Mouse (Mus musculus): ENCODE measurements around the gene Pkd1l2. TPM values are rescaled to one million over a fixed set of nuclear protein-coding genes. Genes with fewer than 3 reads are reported as not detected.

The Pkd1l2 gene
- polyA plus RNA-seq, 1 experiment from 2014 or later: not detected

DNA sequence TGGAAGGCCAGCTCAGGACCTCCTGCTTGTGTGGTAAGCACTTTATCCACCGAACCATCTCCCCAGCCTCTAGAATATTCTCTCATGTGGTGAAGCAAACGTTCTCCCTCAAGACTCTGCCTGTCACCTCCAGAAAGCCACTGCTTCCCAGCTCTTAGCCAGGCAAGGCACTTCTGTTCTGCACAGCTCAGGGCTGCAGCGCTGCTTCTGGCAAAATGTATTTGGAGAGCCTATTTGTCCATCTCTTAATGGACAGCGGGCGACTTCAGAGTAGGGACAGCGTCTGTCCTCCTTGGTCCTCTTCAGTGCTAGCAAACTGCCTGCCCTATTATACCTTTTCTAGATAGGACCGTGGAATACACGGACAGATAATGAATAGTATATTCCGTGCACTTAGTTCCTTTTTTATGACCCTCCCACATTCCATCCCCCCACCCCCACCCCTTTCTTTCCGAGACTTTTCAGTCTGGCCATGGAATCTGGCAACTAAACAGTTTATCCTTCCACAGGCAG lies 14.9 kb upstream of the Pkd1l2 start:
- peaks cover 21% of the 10 kb centered on the region for H3K4me1 ChIP-seq (replicated peaks; ENCODE audit: control insufficient read depth, insufficient read depth, low read length)
- no peak for DNase-seq (ENCODE audit: low spot score)
- WGBS: 39% methylated on average over 10 of the region's 10 CpGs
- H3K36me3 ChIP-seq (ENCODE audit: control insufficient read depth, insufficient read depth, low read length): no peaks in the 10 kb centered on the region
- no peak overlapping the region for H3K9ac ChIP-seq (ENCODE audit: low read length)
- H3K9me3 ChIP-seq (ENCODE audit: control insufficient read depth, low read length): peaks cover 7% of the 10 kb centered on the region; the same call in 1 of the 2 replicates
- H3K4me3 ChIP-seq (ENCODE audit: low read depth, low read length): no peak overlapping the region
- peak; percentile 15; the same call in 1 of the 2 replicates for ATAC-seq (replicated peaks; ENCODE audit: low FRiP score, low TSS enrichment, low read depth)
- H3K27me3 ChIP-seq (replicated peaks; ENCODE audit: control insufficient read depth, insufficient read depth, low read length): no peaks in the 10 kb centered on the region
- peak overlapping the region; percentile 32 for H3K4me2 ChIP-seq (ENCODE audit: low read length)
- peak overlapping the region; percentile 52 for H3K27ac ChIP-seq (ENCODE audit: low read depth)

DNA sequence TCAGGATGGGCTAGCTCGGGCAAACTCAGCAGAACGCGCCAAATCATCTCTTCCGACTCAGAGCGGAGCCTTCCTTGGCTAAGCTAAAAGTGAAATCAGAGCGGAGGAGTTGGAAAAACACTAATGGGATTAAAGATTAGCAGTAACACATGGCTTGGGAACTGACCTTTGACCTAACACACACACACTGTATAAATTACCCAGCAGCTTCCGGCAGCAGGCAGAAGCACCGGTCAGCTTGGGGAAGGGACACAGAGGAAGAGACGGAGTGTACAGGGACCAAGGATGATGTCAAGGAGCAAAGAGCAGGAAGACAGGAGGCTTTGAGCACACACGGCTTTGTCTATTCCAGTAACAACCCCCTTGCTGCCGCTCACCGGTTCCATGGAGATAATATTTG lies 13.4 kb upstream of the Pkd1l2 start, which contains the start of gene Bco1:
Gene Bco1 (plus strand): TSS at position 208 of the 400 bp plus-strand sequence.
- Histone ChIP-seq H3K27ac (ENCODE audit: low read depth) (no peak within 1 kb of the TSS), H3K9ac (ENCODE audit: low read length) (no peak within 1 kb of the TSS), H3K4me3 (ENCODE audit: low read depth, low read length) (no peak within 1 kb of the TSS), H3K36me3 (ENCODE audit: control insufficient read depth, insufficient read depth, low read length) (no peaks in the 10 kb centered on the region), H3K27me3 (replicated peaks; ENCODE audit: control insufficient read depth, insufficient read depth, low read length) (no peaks in the 10 kb centered on the region), H3K4me2 (ENCODE audit: low read length) (no peak within 1 kb of the TSS), H3K9me3 (ENCODE audit: control insufficient read depth, low read length) (peaks cover 7% of the 10 kb centered on the region; the same call in 1 of the 2 replicates), H3K4me1 (replicated peaks; ENCODE audit: control insufficient read depth, insufficient read depth, low read length) (peaks cover 21% of the 10 kb centered on the region)
- DNase-seq (ENCODE audit: low spot score) (no peak), ATAC-seq (replicated peaks; ENCODE audit: low FRiP score, low TSS enrichment, low read depth) (0 out of 2 replicates have a peak, but pooled peaks have one; percentile 26)
- 46% methylated on average over 12 of the region's 12 CpGs for WGBS

DNA sequence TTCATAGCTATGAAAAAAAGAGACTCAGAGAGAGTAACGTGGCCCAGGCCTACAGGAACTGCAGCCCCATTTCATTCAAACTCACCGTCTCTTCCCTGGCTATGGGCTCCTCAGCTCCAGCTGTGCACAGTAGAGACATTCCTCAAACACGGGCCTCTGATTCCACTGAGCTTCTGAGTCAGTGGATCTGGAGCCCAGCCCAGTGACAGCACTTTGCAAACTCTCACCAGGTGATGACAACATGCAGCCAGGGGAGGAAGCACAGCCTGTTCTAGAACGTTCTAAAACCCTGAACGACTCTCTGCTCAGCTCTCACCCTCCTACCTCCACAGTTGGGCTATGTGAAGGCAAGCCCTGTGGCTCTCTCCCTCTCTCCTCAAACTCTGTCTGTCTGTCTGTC lies 11.8 kb upstream of the Pkd1l2 start:
- Histone ChIP-seq H3K27me3 (replicated peaks; ENCODE audit: control insufficient read depth, insufficient read depth, low read length) (no peaks in the 10 kb centered on the region), H3K9ac (ENCODE audit: low read length) (no peak overlapping the region), H3K4me1 (replicated peaks; ENCODE audit: control insufficient read depth, insufficient read depth, low read length) (peaks cover 21% of the 10 kb centered on the region), H3K4me3 (ENCODE audit: low read depth, low read length) (no peak overlapping the region), H3K36me3 (ENCODE audit: control insufficient read depth, insufficient read depth, low read length) (no peaks in the 10 kb centered on the region), H3K27ac (ENCODE audit: low read depth) (no peak overlapping the region), H3K4me2 (ENCODE audit: low read length) (no peak overlapping the region), H3K9me3 (ENCODE audit: control insufficient read depth, low read length) (0 out of 2 replicates have a peak, but pooled peaks cover under 1% of the 10 kb centered on the region)
- WGBS: 39% methylated on average over 5 of the region's 5 CpGs
- DNase-seq (ENCODE audit: low spot score) (no peak), ATAC-seq (replicated peaks; ENCODE audit: low FRiP score, low TSS enrichment, low read depth) (no peak)

DNA sequence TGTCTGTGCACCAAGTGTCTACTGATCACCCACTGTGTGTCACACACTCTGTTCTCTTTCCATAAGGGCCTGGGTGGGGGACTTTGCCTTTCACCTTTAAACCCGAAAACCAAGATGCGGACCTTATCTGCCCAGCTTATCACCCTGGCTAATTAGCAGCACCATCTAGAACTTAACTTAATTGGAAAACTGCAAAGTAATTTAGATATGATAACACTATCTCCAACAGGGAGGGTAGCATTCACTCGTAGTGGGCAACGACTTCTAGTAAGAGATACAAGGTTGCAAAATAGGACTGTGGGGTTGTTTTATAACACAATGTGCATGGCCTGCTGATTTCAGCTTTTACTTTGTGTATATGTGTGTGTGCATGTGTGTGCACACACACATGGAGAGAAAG lies 7.6 kb upstream of the Pkd1l2 start:
- ATAC-seq (replicated peaks; ENCODE audit: low FRiP score, low TSS enrichment, low read depth) (no peak), DNase-seq (ENCODE audit: low spot score) (no peak)
- Histone ChIP-seq H3K27ac (ENCODE audit: low read depth) (no peak overlapping the region), H3K9ac (ENCODE audit: low read length) (no peak overlapping the region), H3K4me3 (ENCODE audit: low read depth, low read length) (no peak overlapping the region), H3K4me2 (ENCODE audit: low read length) (no peak overlapping the region), H3K4me1 (replicated peaks; ENCODE audit: control insufficient read depth, insufficient read depth, low read length) (0 out of 2 replicates have a peak, but pooled peaks cover 3% of the 10 kb centered on the region), H3K9me3 (ENCODE audit: control insufficient read depth, low read length) (no peaks in the 10 kb centered on the region), H3K27me3 (replicated peaks; ENCODE audit: control insufficient read depth, insufficient read depth, low read length) (no peaks in the 10 kb centered on the region), H3K36me3 (ENCODE audit: control insufficient read depth, insufficient read depth, low read length) (no peaks in the 10 kb centered on the region)
- 84% methylated on average over 4 of the region's 4 CpGs for WGBS

DNA sequence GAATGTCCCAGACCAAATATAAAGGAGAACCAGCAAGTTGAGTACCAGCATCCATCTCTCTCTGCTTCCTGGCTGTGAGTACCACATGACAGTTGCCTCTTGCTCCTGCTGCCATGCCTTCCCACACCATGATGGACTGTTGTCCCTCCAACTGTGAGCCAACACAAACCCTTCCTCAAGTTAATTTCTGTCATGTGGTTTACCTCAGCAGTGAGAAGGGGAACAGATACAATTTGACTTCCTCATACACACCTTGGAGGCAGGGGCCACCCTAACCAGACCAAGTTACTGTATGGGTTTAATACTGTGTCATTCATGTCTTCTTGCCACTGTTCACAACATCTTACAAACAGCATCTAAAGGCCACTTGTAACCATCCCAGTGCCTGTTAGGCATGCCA lies 4.8 kb upstream of the Pkd1l2 start:
- ATAC-seq (replicated peaks; ENCODE audit: low FRiP score, low TSS enrichment, low read depth): no peak
- Histone ChIP-seq H3K9me3 (ENCODE audit: control insufficient read depth, low read length) (no peaks in the 10 kb centered on the region), H3K27ac (ENCODE audit: low read depth) (no peak overlapping the region), H3K4me2 (ENCODE audit: low read length) (no peak overlapping the region), H3K4me3 (ENCODE audit: low read depth, low read length) (no peak overlapping the region), H3K36me3 (ENCODE audit: control insufficient read depth, insufficient read depth, low read length) (no peaks in the 10 kb centered on the region), H3K27me3 (replicated peaks; ENCODE audit: control insufficient read depth, insufficient read depth, low read length) (no peaks in the 10 kb centered on the region), H3K4me1 (replicated peaks; ENCODE audit: control insufficient read depth, insufficient read depth, low read length) (0 out of 2 replicates have a peak, but pooled peaks cover 5% of the 10 kb centered on the region), H3K9ac (ENCODE audit: low read length) (no peak overlapping the region)
- no peak for DNase-seq (ENCODE audit: low spot score)

DNA sequence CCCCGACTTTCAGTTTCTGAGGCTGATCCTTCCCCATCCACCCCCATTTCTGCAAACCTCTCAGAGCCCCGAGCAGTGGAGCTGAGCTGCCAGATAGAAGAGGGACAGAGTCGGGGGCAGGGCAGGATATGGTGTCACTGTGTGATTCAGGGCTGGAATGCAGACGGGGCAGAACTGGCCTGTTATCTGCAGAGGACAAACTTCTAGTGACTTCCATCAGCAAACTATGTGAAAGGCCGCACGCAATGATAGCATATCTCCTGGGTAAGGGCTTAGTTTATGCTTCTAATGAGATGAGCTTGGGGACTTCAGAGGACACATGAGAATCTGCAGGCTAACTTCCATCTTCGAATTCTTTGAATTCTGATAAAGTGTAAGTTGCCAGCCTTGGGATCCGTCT lies 3.3 kb upstream of the Pkd1l2 start:
- no peak overlapping the region for H3K27ac ChIP-seq (ENCODE audit: low read depth)
- WGBS: 43% methylated on average over 8 of the region's 8 CpGs
- ATAC-seq (replicated peaks; ENCODE audit: low FRiP score, low TSS enrichment, low read depth): no peak
- H3K36me3 ChIP-seq (ENCODE audit: control insufficient read depth, insufficient read depth, low read length): no peaks in the 10 kb centered on the region
- H3K9me3 ChIP-seq (ENCODE audit: control insufficient read depth, low read length): no peaks in the 10 kb centered on the region
- H3K27me3 ChIP-seq (replicated peaks; ENCODE audit: control insufficient read depth, insufficient read depth, low read length): no peaks in the 10 kb centered on the region
- DNase-seq (ENCODE audit: low spot score): no peak
- no peak overlapping the region for H3K4me3 ChIP-seq (ENCODE audit: low read depth, low read length)
- H3K4me2 ChIP-seq (ENCODE audit: low read length): no peak overlapping the region
- H3K9ac ChIP-seq (ENCODE audit: low read length): no peak overlapping the region
- 0 out of 2 replicates have a peak, but pooled peaks cover 5% of the 10 kb centered on the region for H3K4me1 ChIP-seq (replicated peaks; ENCODE audit: control insufficient read depth, insufficient read depth, low read length)

DNA sequence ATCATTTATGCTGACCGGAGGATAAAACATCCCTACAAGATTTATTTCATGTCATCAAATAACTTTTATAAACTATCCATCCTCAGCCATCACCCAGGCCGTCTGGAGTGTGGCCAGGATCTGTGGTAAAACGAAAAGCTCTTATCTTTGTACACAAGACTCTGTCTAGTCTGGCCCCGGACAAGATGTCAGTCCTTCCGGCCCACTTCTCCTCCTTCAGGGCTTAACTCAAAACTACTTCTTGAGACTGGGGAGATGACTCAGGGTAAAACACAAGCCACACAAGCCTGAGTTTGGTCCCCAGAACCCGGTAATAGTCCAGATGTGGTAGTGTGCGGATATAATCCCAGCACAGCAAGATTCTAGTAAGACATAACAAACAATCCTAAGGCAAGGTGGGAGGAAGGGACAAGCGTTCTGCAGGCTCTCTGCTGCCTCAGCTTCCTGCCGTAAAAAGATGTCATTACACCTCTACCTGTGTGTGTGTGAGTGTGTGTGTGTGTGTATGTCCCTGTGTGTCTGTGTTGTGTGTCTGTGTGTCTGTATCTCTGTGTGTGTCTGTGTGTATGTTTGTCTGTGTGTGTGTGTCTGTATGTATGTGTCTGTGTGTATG lies 804 bp upstream of the Pkd1l2 start:
- DNase-seq (ENCODE audit: low spot score) (no peak), ATAC-seq (replicated peaks; ENCODE audit: low FRiP score, low TSS enrichment, low read depth) (no peak)
- H3K27ac ChIP-seq (ENCODE audit: low read depth): no peak overlapping the region
- WGBS: 45% methylated on average over 9 of the region's 9 CpGs
- no peak overlapping the region for H3K4me2 ChIP-seq (ENCODE audit: low read length)
- H3K9ac ChIP-seq (ENCODE audit: low read length): no peak overlapping the region
- no peaks in the 10 kb centered on the region for H3K9me3 ChIP-seq (ENCODE audit: control insufficient read depth, low read length)
- 0 out of 2 replicates have a peak, but pooled peaks cover 5% of the 10 kb centered on the region for H3K4me1 ChIP-seq (replicated peaks; ENCODE audit: control insufficient read depth, insufficient read depth, low read length)
- no peak overlapping the region for H3K4me3 ChIP-seq (ENCODE audit: low read depth, low read length)
- H3K27me3 ChIP-seq (replicated peaks; ENCODE audit: control insufficient read depth, insufficient read depth, low read length): no peaks in the 10 kb centered on the region
- no peaks in the 10 kb centered on the region for H3K36me3 ChIP-seq (ENCODE audit: control insufficient read depth, insufficient read depth, low read length)

DNA sequence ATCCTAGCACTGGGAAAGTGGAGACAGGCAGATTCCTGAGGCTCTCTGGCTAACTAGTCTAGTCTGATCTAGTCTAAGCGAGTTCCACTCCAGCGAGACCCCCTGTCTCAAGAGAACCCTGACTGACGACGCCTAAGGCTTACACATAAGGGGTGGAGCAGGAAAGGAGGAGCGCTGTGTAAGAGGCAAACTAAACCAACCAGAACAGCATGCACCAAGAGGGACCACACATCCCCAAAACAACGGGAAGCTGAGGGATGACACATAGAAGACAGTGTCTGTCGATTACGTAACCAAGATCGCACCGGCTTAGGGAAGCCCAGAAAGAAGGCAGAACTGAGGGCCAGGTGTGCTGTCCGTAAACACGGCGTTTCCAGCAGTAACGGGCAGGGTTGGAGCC lies 2.6 kb downstream of the Pkd1l2 start:
- H3K4me3 ChIP-seq (ENCODE audit: low read depth, low read length): no peak overlapping the region
- H3K27me3 ChIP-seq (replicated peaks; ENCODE audit: control insufficient read depth, insufficient read depth, low read length): no peaks in the 10 kb centered on the region
- ATAC-seq (replicated peaks; ENCODE audit: low FRiP score, low TSS enrichment, low read depth): no peak
- H3K4me1 ChIP-seq (replicated peaks; ENCODE audit: control insufficient read depth, insufficient read depth, low read length): 0 out of 2 replicates have a peak, but pooled peaks cover 3% of the 10 kb centered on the region
- no peak for DNase-seq (ENCODE audit: low spot score)
- 80% methylated on average over 14 of the region's 14 CpGs for WGBS
- H3K36me3 ChIP-seq (ENCODE audit: control insufficient read depth, insufficient read depth, low read length): no peaks in the 10 kb centered on the region
- no peak overlapping the region for H3K4me2 ChIP-seq (ENCODE audit: low read length)
- H3K9ac ChIP-seq (ENCODE audit: low read length): no peak overlapping the region
- H3K27ac ChIP-seq (ENCODE audit: low read depth): no peak overlapping the region
- H3K9me3 ChIP-seq (ENCODE audit: control insufficient read depth, low read length): no peaks in the 10 kb centered on the region

Data from intestine, embryonic 14.5 days (tissue).